Mouse (Mus musculus) kidney, postnatal 4 days (tissue): Measurements from ENCODE around the gene H2afv.
"Not testable (repeated sequence)": the region's sequence is repeated elsewhere in the genome, so short reads cannot be mapped to it uniquely, and the experiment has no call there.

Source experiments
- DNase-seq, 2 experiments: peaks; one replicate each; pipeline ENCODE4 v3.0.0; 2021; ENCODE audit warnings: mixed read lengths in 2 of 2

Gene H2afv

DNA sequence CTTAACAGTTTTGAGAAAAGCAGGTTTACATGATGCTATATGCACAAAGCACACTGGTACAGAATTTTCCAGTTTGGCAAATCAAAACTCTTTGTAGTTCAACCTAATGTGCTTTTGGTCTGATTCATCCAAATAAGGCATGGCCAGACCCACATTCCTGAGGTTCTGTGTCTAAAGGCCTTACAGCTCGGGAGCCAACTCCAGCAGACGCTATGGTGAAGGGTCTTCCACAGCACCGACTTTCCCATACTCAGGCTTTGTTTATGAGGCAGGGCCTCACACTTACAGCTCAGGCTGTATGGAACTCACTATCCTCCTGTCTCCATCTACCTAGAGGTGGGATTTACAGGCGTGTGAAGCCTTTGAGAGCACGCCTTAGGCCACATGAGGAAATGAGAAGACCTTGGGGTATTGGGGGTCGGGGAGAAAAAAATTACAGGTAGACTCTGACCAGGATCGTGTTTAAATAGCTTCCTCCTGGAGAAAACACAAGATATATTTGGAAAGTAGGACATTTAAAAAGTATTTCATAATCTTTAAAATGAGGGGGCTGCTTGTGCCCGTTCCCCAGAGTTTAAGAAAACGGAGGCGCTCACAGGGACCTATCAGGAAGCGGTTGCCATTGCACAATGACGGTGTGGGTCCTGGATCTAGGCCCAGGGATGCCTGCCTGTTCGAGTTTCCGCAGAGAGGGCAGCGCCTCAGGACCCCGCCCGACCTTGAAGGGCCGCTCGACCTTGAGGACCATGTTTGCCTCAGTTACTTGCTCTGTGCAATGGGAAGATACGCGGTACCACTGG is 29.3 kb downstream of the H2afv start, which contains the start of gene Ppia:
Ppia (plus strand) TSS at position 693 of the 800 bp plus-strand sequence.
- peak; percentile 29 to 56 for DNase-seq

DNA sequence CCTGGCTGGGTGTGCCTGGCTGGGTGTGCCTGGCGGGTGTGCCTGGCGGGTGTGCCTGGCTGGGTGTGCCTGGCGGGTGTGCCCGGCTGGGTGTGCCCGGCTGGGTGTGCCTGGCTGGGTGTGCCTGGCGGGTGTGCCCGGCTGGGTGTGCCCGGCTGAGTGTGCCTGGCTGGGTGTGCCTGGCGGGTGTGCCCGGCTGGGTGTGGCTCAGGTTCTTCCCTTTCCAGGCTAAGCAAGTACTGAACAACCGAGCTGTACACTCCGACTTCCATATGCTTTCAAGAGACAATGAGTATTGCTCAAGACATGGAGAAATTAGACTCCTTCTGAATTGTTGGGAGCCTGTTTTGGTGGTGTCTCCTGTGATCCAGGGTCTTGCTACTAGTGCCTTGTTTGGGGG is 31.0 kb downstream of the H2afv start:
- no peak for DNase-seq

- DNase-seq, result peak; percentile 92
These were observed 32.6 kb downstream of the H2afv start for GRCm38 (mm10) chr11:6411684-6412083.

DNA sequence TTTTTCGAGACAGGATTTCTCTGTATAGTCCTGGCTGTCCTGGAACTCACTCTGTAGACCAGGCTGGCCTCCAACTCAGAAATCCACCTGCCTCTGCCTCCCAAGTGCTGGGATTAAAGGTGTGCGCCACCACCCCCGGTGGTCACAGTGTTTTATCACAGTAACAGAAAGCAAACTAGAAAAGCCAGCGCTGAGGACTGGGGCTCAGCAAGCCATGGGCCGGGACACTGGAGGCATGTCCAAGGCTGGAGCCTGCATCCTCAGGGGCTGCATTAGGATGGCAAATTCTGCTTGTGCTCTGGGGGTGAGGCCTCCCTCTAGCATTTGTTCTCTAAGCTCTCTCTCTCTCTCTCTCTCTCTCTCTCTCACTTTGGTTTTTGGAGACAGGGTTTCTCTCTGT is 33.5 kb downstream of the H2afv start:
- not testable (repeated sequence) for DNase-seq

DNA sequence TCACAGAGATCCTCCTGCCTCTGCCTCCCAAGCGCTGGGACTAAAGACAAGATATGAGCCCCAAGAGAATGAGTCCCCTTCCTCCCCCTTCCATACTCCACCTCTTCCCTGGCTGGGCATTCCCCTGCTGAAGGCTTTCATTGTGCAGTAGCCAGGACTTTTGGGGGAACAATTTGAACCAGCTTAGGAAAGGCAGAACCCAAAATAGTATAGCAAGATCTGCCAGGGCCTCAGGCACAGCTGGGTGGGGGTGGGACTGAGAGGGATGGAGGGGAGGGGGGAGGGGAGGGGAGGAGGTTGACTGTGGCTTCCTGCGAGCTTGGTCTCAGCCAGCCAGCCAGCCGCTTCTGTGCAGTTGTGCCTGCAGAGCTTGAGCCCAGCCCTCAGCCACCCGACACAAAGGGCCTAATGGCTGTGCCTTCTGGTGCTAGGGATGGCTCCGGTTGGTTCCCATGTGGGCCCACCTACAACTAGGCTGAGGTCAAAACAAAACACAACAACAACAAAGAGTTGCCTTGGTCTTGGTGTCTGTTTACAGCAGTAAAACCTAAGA is 34.1 kb downstream of the H2afv start:
- peak in 1 of 2 experiments; percentile 31 for DNase-seq

DNA sequence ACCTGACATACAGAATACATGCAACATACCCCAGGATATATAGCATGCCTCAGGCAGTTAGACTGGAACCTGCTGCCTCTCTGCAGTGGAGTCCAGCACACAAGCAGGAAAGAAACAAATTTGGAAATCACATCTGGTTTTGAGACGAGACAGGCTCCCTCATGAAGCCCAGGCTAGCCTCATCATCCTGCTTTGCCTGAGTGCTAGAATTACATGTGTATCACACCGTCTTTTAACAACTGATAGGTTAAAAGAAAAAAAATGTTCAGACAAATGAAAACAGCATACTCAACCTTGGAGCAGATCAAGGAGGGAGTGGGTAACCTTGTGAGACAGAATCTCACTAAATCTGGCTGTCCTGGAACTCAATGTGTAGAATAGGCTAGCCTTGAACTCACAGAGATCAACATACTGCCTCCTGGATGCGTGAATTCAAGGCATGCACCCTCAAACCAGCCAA is 37.1 kb downstream of the H2afv start:
- DNase-seq, result no peak

DNA sequence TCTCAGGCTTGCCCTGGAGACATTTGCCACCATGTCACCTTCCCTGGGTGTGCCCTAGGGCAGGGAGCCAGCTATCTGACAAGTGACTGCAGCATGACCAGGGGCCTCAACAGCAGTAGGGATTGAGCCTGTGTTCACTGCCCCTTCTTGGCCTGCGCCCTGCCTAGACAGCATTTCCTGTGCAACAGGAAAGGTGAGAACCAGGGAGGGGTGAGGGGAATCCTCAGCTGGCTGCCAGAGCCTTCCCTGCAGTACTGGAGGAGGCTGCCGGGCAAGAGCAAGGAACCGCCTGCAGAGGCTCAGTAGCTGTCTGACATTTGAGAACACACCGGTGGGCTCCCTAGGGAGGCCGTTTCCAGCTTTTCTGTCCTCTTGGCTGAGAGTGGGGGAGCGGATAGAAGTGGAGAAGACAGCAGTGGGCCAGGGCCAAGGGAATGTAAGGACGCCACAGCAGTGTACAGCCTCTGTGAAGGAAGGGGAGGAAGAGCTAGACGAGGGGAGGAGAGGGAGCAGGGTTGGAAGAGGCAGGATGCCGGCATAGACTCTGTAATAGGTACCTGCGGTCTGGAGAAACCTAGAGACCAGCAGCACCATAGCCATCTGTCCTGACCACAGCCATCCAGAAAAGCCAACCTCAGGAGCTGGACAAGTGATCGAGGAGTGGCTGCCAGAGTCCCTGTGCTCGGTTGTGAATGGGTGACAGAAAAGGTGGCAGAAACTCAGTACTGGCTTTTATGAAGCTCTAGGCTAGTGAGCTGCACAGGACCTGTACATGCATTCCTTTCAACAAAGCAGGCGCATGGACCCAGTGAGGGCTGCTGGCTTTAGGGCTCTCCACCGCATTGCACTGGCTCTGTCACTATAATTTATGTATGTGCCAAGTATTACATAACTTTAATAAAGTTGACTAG is 37.7 kb downstream of the H2afv start:
- DNase-seq, result peak; percentile 74 to 82

GRCm38 (mm10) chr11:6405591-6406081 is 38.6 kb downstream of the H2afv start:
- DNase-seq, result peak; percentile 66 to 74

DNA sequence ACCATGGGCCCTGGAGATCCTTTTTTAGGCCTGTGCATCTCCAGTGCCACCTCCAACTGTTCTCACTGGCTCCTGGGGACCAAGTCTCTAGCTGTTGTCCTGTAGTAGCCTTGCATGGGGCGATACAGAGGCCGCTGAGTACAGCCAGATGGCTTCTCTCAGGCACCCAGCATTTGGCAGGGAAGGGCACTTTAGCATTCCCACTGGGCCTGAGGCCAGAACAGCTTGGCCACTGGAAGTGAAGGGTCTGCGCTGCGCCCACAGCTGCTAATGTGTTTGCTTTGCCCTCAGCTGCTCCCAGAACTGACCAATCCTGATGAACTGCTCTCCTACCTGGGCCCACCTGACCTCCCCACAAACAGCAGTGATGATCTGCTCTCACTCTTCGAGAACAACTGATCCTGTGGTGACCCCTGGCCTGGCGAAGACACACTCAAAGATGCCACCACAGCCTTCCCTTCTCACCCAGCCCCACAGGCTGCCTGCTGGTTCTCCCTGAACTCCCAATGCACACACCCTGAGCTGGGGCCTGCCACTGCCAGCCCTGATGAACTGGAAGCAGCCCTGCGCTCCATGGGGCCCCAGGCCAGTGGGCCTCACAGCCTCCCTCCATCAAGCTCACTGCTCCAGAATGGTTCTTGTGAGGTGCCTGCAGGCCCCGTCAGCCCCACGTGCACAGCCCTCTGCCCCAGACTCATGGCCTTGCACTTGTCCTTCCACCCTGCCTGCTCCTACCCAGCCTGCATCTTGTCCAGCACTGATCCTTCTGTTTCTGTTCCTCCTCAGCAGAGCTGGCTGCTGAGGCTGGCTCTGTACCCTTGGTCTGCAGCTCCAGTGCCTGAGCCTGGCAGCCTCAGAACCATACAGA is 39.3 kb downstream of the H2afv start:
- peak in 1 of 2 experiments; percentile 40 for DNase-seq

DNA sequence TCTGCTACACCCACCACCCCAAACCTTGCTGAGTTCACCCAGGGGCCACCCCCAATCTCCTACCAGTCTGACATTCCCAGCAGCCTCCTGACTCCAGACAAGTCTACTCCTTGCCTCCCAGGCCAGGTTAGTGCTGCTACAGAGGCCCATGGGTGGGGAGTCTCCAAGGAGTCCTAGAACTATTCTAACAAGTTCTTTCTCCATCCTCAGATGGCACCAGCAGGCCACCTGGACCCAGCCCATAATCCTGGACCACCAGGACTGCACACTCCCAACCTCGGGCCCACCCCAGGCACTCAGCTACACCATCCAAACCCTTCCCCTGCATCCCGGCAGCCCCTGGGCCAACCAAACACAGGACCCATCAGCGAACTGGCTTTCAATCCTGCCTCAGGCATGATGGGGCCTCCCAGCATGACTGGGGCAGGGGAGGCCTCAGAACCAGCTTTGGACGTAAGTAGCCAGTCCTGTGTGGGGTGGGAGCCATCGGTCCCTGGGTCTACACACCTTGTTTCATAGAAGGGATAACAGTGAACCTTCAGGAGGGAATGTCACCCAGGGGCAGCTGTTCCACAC is 40.3 kb downstream of the H2afv start:
- DNase-seq, result no peak

GRCm38 (mm10) chr11:6402515-6403510 is 41.4 kb downstream of the H2afv start:
- peak; percentile 84 to 87 for DNase-seq

GRCm38 (mm10) chr11:6398141-6398540 is 46.1 kb downstream of the H2afv start:
- no peak for DNase-seq

- DNase-seq, result no peak
These were observed 48.7 kb downstream of the H2afv start for GRCm38 (mm10) chr11:6395565-6395964.

DNA sequence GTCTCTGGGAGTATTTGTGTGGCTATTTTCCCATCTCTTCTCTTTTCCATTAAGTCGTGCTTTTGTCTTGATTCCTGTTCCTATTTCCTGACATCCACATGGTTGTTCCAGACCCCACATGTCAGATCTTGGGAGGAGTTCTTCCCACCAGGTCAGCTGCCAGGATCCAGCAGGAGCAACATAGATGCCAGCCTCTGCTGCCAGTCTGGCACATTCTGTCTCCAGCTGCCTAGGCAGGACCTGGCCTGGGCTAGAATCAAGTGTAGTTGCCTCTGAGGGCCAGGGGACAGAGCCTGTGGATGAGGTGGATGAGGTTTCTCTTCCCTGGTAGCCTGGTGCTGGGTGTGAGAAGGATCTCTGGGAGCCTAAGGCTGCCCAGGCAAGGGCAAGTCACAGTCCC is 50.4 kb downstream of the H2afv start:
- no peak for DNase-seq

DNA sequence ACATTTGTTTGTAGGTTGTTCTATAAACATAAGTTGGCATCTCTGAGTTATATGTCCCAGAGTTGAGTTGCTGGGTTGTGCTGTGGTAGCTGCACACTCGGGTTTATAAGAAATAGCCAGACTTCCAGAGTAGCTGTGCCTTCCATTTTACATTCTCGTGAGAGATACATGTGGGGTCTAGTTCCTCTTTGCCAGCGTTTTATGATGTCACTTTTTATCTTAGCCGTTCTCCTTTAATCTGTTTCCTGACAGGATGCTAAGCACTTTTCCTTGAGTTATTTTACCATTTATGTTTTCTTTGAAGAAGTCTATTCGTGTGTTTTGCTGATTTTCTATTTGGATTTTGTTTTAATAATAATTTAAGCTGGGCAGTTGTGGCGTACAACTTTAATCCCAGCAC is 51.4 kb downstream of the H2afv start:
- DNase-seq, result no peak

GRCm38 (mm10) chr11:6391516-6392276 is 52.5 kb downstream of the H2afv start:
- no peak for DNase-seq

DNA sequence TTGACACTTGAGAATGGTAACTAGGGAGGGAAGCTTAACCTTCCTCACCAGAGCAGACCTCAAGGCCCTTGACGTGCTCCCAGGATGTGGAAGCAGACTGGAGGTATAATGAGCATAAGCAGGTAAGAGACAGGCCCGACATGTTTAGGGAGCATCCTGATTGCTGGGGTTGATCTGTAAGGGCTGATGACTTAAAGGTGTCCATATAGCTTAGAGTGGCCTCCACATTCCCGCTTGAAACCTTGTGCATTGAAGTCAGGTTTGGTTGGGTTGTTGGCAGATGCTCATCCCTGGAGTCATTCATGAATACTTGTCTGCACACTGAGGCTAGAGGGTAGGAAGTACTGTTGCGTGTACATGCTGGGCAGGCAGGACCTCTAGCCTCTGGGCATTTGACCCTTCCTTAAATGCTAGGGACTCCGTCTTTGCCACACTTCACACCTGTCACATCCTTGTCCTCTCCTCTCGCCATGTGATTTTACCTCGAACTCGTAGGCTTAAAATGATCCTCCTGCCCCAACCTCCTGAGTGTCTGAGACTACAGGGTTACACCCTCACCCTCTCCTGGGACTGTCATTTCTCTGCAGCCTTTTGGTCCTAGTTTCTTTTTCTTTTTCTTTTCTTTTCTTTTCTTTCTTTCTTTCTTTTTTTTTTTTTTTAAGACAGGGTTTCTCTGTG is 53.7 kb downstream of the H2afv start:
- no peak for DNase-seq

DNA sequence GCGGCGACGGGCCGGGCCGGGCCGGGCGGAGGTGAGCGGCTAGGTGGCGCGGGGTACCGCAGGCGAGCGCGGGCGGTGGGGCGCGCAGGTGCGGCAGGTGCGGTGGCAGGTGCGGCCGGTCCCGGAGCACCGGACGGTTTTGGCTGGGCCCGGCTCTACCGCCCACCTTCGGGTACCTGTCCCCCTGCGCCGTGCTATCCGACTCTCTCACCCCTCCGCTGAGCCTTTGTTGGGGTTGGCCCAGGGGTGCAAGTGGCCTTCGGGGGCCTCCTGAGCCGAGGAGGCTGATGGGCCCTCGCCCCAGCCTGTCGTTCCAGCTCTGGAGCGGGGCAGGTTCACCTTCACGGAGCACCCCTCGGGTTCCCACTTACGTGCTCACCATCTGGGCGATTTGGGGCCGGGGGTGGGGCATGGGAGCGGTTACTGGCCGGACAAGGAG is 54.7 kb downstream of the H2afv start:
- DNase-seq, result peak; percentile 39 to 54
